Mouse (Mus musculus): ENCODE results near the gene Esrrb. TPM values are rescaled to one million over a fixed set of nuclear protein-coding genes. Genes with fewer than 3 reads are reported as not detected.

Esrrb gene
- polyA plus RNA-seq, 1 experiment from 2014 or later = 1.8 TPM

DNA sequence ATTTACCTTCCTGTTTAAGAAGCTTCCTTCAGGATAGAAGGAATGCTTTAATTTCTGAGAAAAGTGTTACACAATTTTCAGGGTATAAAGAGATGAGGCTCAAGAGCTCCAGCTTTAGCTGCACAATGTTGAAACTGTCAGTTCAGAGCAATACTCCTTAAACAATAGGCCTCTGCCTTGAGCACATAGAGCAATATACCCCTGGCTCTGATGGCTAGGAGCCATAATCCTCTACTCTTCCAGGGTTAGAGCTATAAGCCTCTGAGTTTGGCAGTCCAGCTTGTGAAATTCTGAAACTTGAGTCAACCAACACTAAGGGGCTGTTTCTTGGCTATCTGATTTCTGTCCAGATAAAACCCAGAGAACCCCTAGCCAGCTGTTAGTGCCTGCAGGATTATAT is 176.9 kb downstream of the Esrrb start:
- Histone ChIP-seq H3K4me2 (replicated peaks) (no peak overlapping the region), H3K4me1 (0 out of 2 replicates have a peak, but pooled peaks cover 7% of the 10 kb centered on the region), H3K27ac (replicated peaks) (no peak overlapping the region), H3K4me3 (no peak overlapping the region), H3K9ac (replicated peaks) (no peak overlapping the region), H3K9me3 (no peaks in the 10 kb centered on the region), H3K36me3 (no peaks in the 10 kb centered on the region), H3K27me3 (no peaks in the 10 kb centered on the region)
- ATAC-seq (ENCODE audit: low FRiP score, low read depth) = no peak

DNA sequence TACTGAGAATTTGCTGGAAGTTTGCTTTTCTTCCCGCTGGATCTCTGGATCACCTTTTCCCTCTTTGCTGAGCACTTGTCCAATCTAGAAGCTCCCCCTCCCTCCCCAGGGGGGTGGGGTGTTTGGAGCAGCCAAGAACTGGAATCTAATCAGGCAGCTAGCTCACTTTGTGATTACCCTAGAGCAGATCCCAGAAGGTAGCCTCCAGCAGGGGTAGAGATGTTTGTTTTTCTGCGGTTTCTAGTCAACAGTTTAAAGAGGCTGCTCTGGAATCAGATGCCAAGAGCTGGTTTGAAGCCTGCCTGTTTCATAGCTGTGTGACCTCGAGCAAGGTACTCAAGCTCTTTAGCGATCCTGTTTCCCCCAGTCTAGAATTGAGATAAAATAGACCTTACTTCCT is 177.8 kb downstream of the Esrrb start:
- 83% methylated on average over 4 of the region's 4 CpGs for WGBS
- H3K4me3 ChIP-seq = no peak overlapping the region
- H3K27me3 ChIP-seq = no peaks in the 10 kb centered on the region
- H3K4me2 ChIP-seq (replicated peaks) = no peak overlapping the region
- no peaks in the 10 kb centered on the region for H3K9me3 ChIP-seq
- 0 out of 2 replicates have a peak, but pooled peaks cover 7% of the 10 kb centered on the region for H3K4me1 ChIP-seq
- H3K9ac ChIP-seq (replicated peaks) = no peak overlapping the region
- H3K27ac ChIP-seq (replicated peaks) = no peak overlapping the region
- ATAC-seq (ENCODE audit: low FRiP score, low read depth) = no peak
- H3K36me3 ChIP-seq = no peaks in the 10 kb centered on the region

DNA sequence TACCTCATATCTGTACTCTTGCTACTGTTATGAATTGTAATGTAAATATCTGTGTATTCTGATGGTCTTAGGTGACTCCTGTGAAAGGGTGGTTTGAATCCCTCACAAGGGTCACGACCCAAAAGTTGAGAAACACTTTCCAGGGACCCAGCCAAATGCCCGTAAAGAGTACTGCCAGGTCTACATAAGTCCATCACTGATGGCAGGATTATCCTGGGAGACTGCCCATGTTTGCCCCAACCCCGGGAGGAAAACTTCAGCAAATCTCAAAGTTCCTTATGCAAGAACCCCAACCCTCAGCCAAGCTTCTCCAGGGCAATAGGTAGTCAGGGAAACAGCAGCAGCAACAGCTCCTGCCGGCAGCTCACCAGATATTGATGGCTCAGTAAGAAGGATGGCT is 178.6 kb downstream of the Esrrb start:
- Histone ChIP-seq H3K36me3 (no peaks in the 10 kb centered on the region), H3K27ac (replicated peaks) (no peak overlapping the region), H3K4me2 (replicated peaks) (no peak overlapping the region), H3K4me1 (0 out of 2 replicates have a peak, but pooled peaks cover 7% of the 10 kb centered on the region), H3K27me3 (no peaks in the 10 kb centered on the region), H3K9me3 (no peaks in the 10 kb centered on the region), H3K9ac (replicated peaks) (no peak overlapping the region), H3K4me3 (no peak overlapping the region)
- no peak for ATAC-seq (ENCODE audit: low FRiP score, low read depth)
- WGBS = 85% methylated on average over 4 of the region's 4 CpGs

DNA sequence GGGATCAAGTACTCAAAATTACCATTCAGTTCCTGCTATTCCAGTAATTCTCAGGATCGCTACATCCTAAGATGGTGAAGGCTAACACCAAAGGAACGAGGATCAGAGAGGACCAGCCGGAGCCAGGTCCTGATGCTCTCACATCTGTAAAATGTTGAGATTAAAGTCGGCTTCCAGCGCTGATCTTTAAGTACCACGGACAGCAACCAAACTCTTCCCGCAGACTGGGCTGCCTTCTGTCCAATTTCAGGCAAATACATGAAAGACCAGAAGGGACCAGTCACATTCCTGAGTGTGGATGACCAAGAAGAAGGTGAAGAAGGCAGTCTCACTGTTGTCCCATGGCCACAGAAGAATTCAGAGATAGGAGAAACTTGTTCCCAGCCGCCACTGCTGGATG is 186.9 kb downstream of the Esrrb start:
- Histone ChIP-seq H3K36me3 (no peaks in the 10 kb centered on the region), H3K9ac (replicated peaks) (no peak overlapping the region), H3K4me1 (no peaks in the 10 kb centered on the region), H3K4me2 (replicated peaks) (no peak overlapping the region), H3K27me3 (peaks cover 5% of the 10 kb centered on the region; the same call in 1 of the 2 replicates), H3K27ac (replicated peaks) (no peak overlapping the region), H3K9me3 (no peaks in the 10 kb centered on the region), H3K4me3 (no peak overlapping the region)
- no peak for ATAC-seq (ENCODE audit: low FRiP score, low read depth)
- WGBS = 32% methylated on average over 8 of the region's 8 CpGs

DNA sequence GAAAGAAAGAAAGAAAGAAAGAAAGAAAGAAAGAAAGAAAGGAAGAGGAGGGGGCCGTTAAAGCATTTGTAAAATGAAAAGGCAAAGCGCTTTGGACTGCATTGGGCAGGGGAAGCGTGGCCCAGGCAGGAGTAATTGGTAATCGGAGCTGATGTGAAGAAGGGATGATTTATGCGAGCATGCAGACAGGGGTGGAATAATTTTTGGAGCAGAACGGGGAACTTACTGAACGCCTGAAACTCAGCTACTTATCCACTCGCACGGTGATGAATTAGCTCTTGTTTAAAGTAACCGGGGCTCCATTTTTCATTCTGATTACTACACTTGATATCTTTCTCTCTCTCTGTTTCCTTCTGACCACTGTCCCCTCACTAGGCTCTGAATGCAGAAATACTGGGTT is 192.1 kb downstream of the Esrrb start:
- no peak overlapping the region for H3K9ac ChIP-seq (replicated peaks)
- peaks cover 9% of the 10 kb centered on the region for H3K4me1 ChIP-seq
- no peaks in the 10 kb centered on the region for H3K9me3 ChIP-seq
- H3K4me2 ChIP-seq (replicated peaks) = no peak overlapping the region
- H3K27ac ChIP-seq (replicated peaks) = no peak overlapping the region
- 0 out of 2 replicates have a peak, but pooled peaks cover 5% of the 10 kb centered on the region for H3K27me3 ChIP-seq
- H3K4me3 ChIP-seq = no peak overlapping the region
- WGBS = 56% methylated on average over 10 of the region's 10 CpGs
- no peaks in the 10 kb centered on the region for H3K36me3 ChIP-seq
- no peak for ATAC-seq (ENCODE audit: low FRiP score, low read depth)

DNA sequence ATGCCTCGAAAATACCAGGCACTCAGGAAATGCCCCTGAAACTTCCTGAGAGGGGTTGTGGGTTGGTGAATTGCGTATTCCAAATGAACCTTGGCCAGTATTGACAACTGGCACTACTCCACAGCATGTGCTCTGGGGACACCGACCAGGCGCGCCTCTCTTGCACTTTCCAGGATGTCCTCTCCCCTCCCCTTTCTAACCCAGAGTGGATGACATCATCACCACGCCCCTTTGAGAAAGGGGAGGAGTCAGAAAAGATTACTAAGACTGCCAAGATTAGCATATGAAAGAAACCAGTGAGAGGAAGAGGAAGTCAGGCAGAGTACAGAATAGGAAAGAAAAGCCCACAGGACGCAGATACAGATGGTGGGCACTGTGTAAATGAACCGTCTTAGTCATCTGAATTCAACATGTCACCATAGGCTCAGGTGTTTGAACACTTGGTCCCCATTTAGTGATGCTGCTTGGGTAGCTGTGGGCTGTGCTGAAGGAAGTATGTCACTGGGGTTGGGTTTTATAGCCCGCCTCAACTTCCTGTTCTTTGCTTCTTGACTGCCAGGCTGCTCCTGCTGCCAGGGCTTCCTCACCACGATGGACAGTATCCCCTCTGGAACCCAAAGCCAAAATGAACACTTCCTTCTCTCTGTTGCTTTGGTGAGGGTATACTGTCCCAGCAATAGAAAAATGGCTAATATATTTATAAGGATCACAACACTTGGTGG is 196.0 kb downstream of the Esrrb start:
- Histone ChIP-seq H3K4me3 (no peak overlapping the region), H3K4me1 (peaks cover 9% of the 10 kb centered on the region), H3K4me2 (replicated peaks) (no peak overlapping the region), H3K36me3 (no peaks in the 10 kb centered on the region), H3K27me3 (no peaks in the 10 kb centered on the region), H3K9ac (replicated peaks) (no peak overlapping the region), H3K9me3 (no peaks in the 10 kb centered on the region), H3K27ac (replicated peaks) (no peak overlapping the region)
- WGBS = 47% methylated on average over 10 of the region's 10 CpGs
- peak; percentile 47; the same call in 1 of the 2 replicates for ATAC-seq (ENCODE audit: low FRiP score, low read depth)

DNA sequence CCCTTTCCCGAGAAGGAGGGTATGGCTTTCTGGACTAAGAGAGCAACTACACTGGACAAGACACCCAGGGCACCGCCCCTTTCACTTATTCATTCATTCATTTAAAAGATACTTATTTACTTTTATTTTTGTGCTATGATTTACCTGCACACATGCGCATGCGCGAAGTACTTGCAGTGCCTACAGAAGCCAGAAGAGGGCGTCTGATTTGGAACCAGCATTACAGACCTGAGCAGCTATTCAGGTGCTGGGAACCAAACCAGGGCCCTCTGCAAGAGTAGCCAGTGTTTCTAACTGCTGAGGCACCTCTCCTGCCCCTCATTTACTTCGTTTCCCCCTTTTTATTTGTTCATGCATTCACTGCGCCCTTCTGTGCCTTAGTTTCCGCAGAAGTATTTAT is 198.0 kb downstream of the Esrrb start:
- H3K9ac ChIP-seq (replicated peaks) = no peak overlapping the region
- no peak overlapping the region for H3K27ac ChIP-seq (replicated peaks)
- peaks cover 9% of the 10 kb centered on the region for H3K4me1 ChIP-seq
- no peak overlapping the region for H3K4me3 ChIP-seq
- no peaks in the 10 kb centered on the region for H3K36me3 ChIP-seq
- WGBS = 89% methylated on average over 9 of the region's 9 CpGs
- no peak overlapping the region for H3K4me2 ChIP-seq (replicated peaks)
- H3K27me3 ChIP-seq = no peaks in the 10 kb centered on the region
- H3K9me3 ChIP-seq = no peaks in the 10 kb centered on the region
- no peak for ATAC-seq (ENCODE audit: low FRiP score, low read depth)

DNA sequence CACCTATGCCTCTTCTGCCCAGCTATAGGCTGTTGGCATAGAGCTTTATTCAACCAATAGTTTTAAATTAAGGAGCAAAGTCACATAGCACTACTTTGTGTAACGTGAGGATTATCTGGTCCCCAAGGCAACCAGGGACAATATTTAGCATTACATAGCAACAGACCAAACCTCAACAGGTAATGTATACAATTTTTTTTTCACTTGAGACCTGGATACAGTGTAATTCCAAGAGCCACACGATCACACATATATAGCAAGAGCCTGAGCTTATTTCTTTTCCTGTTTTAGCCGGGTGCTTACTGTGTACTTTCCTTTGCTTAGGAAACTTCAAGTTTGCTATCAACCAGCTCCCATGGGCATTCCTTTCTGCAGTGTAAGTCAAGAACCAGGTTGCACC is 201.8 kb downstream of the Esrrb start:
- H3K9ac ChIP-seq (replicated peaks) = no peak overlapping the region
- no peak for ATAC-seq (ENCODE audit: low FRiP score, low read depth)
- no peaks in the 10 kb centered on the region for H3K9me3 ChIP-seq
- H3K4me3 ChIP-seq = no peak overlapping the region
- no peaks in the 10 kb centered on the region for H3K27me3 ChIP-seq
- H3K4me1 ChIP-seq = no peaks in the 10 kb centered on the region
- no peak overlapping the region for H3K27ac ChIP-seq (replicated peaks)
- H3K36me3 ChIP-seq = no peaks in the 10 kb centered on the region
- 78% methylated on average over 3 of the region's 3 CpGs for WGBS
- no peak overlapping the region for H3K4me2 ChIP-seq (replicated peaks)

DNA sequence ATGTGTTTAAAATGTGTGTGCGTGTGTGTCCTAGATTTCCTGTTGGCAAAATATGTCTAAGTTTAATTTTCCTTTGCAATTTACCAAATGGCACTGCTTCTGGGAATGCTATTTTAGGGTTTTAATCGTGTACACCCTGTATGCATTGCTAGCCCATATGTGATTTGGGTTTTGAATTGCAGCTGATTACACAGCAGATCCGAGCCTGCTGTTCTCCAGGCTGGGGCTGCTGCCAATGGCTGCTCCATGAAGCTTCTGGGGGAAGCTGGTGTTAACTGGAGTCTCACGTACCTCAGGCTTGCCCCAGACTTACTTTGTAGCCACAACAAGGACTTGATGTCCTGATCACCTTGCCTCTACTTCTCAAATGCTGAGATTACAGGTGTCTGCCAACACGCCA is 205.1 kb downstream of the Esrrb start:
- no peaks in the 10 kb centered on the region for H3K4me1 ChIP-seq
- H3K27me3 ChIP-seq = no peaks in the 10 kb centered on the region
- no peak overlapping the region for H3K27ac ChIP-seq (replicated peaks)
- H3K36me3 ChIP-seq = no peaks in the 10 kb centered on the region
- no peak for ATAC-seq (ENCODE audit: low FRiP score, low read depth)
- no peak overlapping the region for H3K9ac ChIP-seq (replicated peaks)
- WGBS = 79% methylated on average over 5 of the region's 5 CpGs
- H3K4me2 ChIP-seq (replicated peaks) = no peak overlapping the region
- H3K9me3 ChIP-seq = no peaks in the 10 kb centered on the region
- no peak overlapping the region for H3K4me3 ChIP-seq

Other genes starting within 250 kb of the Esrrb start
- gene Gpatch2l, start 119.3 kb upstream of the Esrrb start, polyA plus RNA-seq (2016; fragmentation: Nextera tagmentation; extraction: Ambion mirVana) = 24.6 and 26.4 TPM in 2 replicates